Mouse (Mus musculus) neural tube, embryonic 15.5 days (tissue): ENCODE results near the gene Sstr2. TPM values are rescaled to one million over a fixed set of nuclear protein-coding genes. Genes with fewer than 3 reads are reported as not detected.

ENCODE experiments used
- ATAC-seq: fragments of 200-750 bp; cut with Nextera tagmentation; 2 replicates; pipeline ENCODE4 v1.8.0; 2017; ENCODE audit warnings: mild to moderate bottlenecking, moderate TSS enrichment, moderate library complexity; ENCODE audit not compliant: low FRiP score
- H3K27ac ChIP-seq: fragments of 300-500 bp; sonication (generic); replicated peaks from 2 replicates; pipeline ENCODE4 v1.5.1; 2015; ENCODE audit warnings: mild to moderate bottlenecking, inconsistent platforms
- H3K27me3 ChIP-seq: fragments of 300-500 bp; sonication (generic); replicated peaks from 2 replicates; pipeline ENCODE4 v1.6.1; 2015; ENCODE audit warnings: inconsistent platforms
- H3K36me3 ChIP-seq: fragments of 300-500 bp; sonication (generic); 2 replicates; pipeline ENCODE4 v1.6.1; 2015; ENCODE audit warnings: inconsistent platforms
- H3K4me1 ChIP-seq: fragments of 300-500 bp; sonication (generic); 2 replicates; pipeline ENCODE4 v1.6.1; 2015; ENCODE audit warnings: inconsistent platforms
- H3K4me2 ChIP-seq: fragments of 300-500 bp; sonication (generic); 2 replicates; pipeline ENCODE4 v1.6.1; 2015; ENCODE audit warnings: inconsistent platforms, mild to moderate bottlenecking, moderate library complexity
- H3K4me3 ChIP-seq: fragments of 300-500 bp; sonication (generic); replicated peaks from 2 replicates; pipeline ENCODE4 v1.5.1; 2015; ENCODE audit warnings: mild to moderate bottlenecking, inconsistent platforms
- H3K9ac ChIP-seq: fragments of 300-500 bp; sonication (generic); replicated peaks from 2 replicates; pipeline ENCODE4 v1.6.1; 2015; ENCODE audit warnings: mild to moderate bottlenecking, inconsistent platforms
- H3K9me3 ChIP-seq: fragments of 300-500 bp; sonication (generic); replicated peaks from 2 replicates; pipeline ENCODE4 v1.6.1; 2016; ENCODE audit warnings: inconsistent platforms
- WGBS: fragments of 180-500 bp; shearing (Covaris S2); methylation state at CpG from one replicate; pipeline ENCODE4 v1.1.7; 2015; ENCODE audit warnings: mixed read lengths; 5-methylcytosine and 5-hydroxymethylcytosine counted together
- polyA plus RNA-seq: library from polyadenylated mRNA; unstranded; fragments of >200 nt; fragmentation: Nextera tagmentation; extraction: Ambion mirVana; gene quantifications from 2 replicates; pipeline ENCODE4 v1.2.1, GENCODE M21; 2015

Gene Sstr2
- polyA plus RNA-seq, 1 experiment from 2014 or later: 11.6 TPM

DNA sequence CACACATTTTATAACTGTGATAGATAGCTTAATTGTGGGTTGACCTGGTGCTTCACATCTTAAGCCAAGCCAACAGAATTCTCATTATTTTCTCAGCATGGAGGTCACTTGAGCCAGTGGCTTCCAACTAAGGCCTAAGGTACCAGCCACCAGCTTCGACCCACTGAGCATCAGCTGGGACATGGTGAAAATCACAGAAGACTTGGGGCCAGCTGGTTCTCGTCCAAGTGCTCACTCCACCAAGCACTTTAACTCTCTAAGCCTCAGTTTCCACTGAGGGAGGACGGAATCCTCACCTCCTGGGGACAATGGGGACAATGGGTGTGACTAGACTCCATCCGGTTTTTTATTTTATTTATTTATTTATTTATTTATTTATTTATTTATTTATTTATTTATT is 2.9 kb downstream of the Sstr2 start:
- Histone ChIP-seq H3K4me3 (no peak overlapping the region), H3K27ac (no peak overlapping the region), H3K9me3 (no peaks in the 10 kb centered on the region), H3K4me1 (peaks cover 38% of the 10 kb centered on the region), H3K9ac (no peak overlapping the region), H3K36me3 (peaks cover 10% of the 10 kb centered on the region; the same call in 1 of the 2 replicates), H3K27me3 (0 out of 2 replicates have a peak, but pooled peaks cover 18% of the 10 kb centered on the region), H3K4me2 (no peak overlapping the region)
- no peak for ATAC-seq
- 87% methylated on average over 4 of the region's 4 CpGs for WGBS

DNA sequence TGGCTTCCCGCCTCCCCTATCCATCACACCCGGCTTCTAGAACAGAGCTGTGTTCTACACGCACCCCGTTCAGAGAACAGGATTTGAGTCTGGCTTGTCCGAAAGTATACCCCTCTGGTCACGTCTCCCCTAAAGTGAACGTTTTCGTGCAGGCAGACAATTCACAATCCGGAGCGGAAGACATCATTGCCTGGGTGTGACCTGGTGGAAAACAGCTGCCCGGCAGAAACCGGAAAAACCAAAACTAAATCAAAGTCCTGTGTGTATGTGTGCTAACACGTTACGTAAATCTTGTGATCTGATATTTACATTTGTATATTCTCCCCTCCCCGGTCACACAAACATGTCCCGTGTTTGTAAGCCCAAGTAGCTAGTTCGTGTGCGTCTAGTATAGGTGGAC is 6.3 kb downstream of the Sstr2 start:
- Histone ChIP-seq H3K9ac (no peak overlapping the region), H3K9me3 (no peaks in the 10 kb centered on the region), H3K36me3 (peaks cover 10% of the 10 kb centered on the region; the same call in 1 of the 2 replicates), H3K4me3 (no peak overlapping the region), H3K4me1 (peaks cover 5% of the 10 kb centered on the region), H3K27me3 (0 out of 2 replicates have a peak, but pooled peaks cover 10% of the 10 kb centered on the region), H3K4me2 (no peak overlapping the region), H3K27ac (no peak overlapping the region)
- no peak for ATAC-seq
- WGBS: 95% methylated on average over 18 of the region's 18 CpGs

DNA sequence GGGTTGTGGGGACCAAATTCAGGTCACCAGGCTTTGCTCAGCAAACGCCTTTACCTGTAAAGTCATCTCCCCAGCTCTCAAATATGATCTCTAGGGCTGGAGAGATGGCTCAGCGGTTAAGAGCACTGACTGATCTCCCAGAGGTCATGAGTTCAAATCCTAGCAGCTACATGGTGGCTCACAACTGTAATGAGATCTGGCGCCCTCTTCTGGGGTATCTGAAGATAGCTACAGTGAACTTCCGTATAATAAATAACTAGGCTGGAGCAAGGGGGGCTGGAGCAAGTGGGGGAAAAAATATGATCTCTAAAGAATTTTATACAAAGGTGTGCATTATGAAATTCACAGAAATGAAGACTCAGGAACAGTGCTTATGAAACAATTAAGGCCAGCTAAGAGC is 8.6 kb downstream of the Sstr2 start:
- H3K4me1 ChIP-seq: no peaks in the 10 kb centered on the region
- ATAC-seq: no peak
- 50% methylated on average over 4 of the region's 4 CpGs for WGBS
- H3K9me3 ChIP-seq: no peaks in the 10 kb centered on the region
- no peak overlapping the region for H3K4me3 ChIP-seq
- H3K36me3 ChIP-seq: peaks cover 10% of the 10 kb centered on the region; the same call in 1 of the 2 replicates
- no peaks in the 10 kb centered on the region for H3K27me3 ChIP-seq
- H3K4me2 ChIP-seq: no peak overlapping the region
- no peak overlapping the region for H3K27ac ChIP-seq
- no peak overlapping the region for H3K9ac ChIP-seq

DNA sequence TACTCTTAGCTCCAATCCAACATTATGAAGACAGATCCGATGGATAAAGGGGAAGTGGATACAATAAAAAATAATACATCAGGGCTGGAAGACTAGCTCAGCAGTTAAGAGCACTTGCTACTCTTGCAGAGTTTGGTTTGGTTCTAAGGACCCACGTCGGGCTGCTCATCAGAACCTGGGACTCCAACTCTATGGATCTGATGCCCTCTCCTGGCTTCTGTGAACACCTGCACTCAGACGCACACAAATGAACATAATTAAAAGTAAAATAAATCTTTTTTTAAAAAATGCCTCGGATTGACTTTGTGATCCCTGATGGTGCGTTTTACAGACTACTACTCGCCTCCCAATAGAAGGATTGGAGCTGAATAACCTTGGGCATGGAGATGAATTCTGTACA is 11.5 kb downstream of the Sstr2 start:
- WGBS: 65% methylated on average over 7 of the region's 7 CpGs
- no peak for ATAC-seq
- no peaks in the 10 kb centered on the region for H3K4me1 ChIP-seq
- no peak overlapping the region for H3K27ac ChIP-seq
- H3K4me3 ChIP-seq: no peak overlapping the region
- H3K4me2 ChIP-seq: no peak overlapping the region
- peaks cover 1% of the 10 kb centered on the region; the same call in 1 of the 2 replicates for H3K36me3 ChIP-seq
- no peak overlapping the region for H3K9ac ChIP-seq
- H3K27me3 ChIP-seq: no peaks in the 10 kb centered on the region
- H3K9me3 ChIP-seq: no peaks in the 10 kb centered on the region

DNA sequence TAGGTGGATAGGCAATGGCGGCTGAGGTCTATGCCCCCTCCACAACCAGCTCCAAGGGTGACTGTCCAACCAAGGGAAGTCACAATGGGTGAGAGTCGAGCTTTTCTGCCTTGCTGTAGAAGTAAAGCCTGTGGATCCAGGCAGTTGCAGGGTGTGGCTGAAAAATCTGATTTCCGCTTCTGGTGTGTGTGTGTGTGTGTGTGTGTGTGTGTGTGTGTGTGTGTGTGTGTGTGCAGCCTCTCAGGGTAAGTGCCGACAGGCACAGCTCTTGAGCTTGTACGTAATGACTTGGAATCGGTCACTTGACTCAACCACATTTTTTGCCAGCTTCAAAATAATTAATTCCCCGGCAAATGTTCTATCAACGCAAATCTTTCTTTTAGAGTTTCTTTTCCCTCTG is 12.2 kb downstream of the Sstr2 start:
- Histone ChIP-seq H3K27me3 (no peaks in the 10 kb centered on the region), H3K4me1 (no peaks in the 10 kb centered on the region), H3K9me3 (no peaks in the 10 kb centered on the region), H3K27ac (no peak overlapping the region), H3K9ac (no peak overlapping the region), H3K36me3 (no peaks in the 10 kb centered on the region), H3K4me2 (no peak overlapping the region), H3K4me3 (no peak overlapping the region)
- WGBS: 86% methylated on average over 8 of the region's 8 CpGs
- ATAC-seq: no peak

DNA sequence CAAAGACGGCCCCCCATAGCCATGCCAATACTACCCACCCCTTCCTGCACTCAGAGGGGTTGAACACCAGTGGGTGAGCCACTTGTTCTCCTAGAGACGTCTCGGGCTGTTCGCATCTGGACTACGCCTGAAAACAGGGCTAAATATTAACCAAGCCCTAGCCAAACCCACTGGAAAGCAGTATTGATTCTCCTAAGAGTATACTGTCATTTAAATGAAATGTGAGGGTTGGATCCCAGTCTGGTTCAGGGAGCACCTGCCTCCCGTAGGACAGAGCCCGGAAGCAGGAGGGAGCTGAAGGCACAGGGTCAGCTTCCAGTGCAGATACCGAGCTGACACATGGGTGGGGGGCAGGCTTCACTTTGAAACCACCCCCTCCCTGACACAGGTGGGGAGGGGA is 12.7 kb downstream of the Sstr2 start:
- Histone ChIP-seq H3K9ac (no peak overlapping the region), H3K36me3 (no peaks in the 10 kb centered on the region), H3K4me2 (no peak overlapping the region), H3K4me3 (no peak overlapping the region), H3K4me1 (no peaks in the 10 kb centered on the region), H3K27me3 (no peaks in the 10 kb centered on the region), H3K9me3 (no peaks in the 10 kb centered on the region), H3K27ac (no peak overlapping the region)
- whole genome bisulfite sequencing: 63% methylated on average over 8 of the region's 8 CpGs
- no peak for ATAC-seq

DNA sequence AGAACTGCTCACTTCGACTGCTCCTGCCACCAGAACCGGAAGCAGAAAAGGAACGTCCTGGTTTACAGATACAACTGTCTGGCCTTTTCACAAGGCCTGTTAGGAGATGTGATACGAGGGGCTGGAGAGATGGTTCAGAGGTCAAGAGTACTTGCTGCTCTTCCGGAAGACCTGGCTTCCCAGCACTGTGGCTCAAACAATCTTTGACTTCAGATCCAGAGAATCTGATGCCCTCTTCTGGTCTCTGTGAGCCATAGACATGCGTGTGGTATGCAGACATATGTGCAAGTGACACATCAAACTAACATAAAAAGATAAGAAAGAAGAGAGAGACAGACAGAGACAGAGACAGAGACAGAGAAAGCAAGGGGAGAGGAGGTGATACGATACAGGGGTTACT is 13.2 kb downstream of the Sstr2 start:
- H3K4me1 ChIP-seq: no peaks in the 10 kb centered on the region
- WGBS: 84% methylated on average over 7 of the region's 7 CpGs
- H3K4me3 ChIP-seq: no peak overlapping the region
- H3K27ac ChIP-seq: no peak overlapping the region
- H3K4me2 ChIP-seq: no peak overlapping the region
- no peak overlapping the region for H3K9ac ChIP-seq
- ATAC-seq: no peak
- no peaks in the 10 kb centered on the region for H3K9me3 ChIP-seq
- H3K27me3 ChIP-seq: no peaks in the 10 kb centered on the region
- no peaks in the 10 kb centered on the region for H3K36me3 ChIP-seq

DNA sequence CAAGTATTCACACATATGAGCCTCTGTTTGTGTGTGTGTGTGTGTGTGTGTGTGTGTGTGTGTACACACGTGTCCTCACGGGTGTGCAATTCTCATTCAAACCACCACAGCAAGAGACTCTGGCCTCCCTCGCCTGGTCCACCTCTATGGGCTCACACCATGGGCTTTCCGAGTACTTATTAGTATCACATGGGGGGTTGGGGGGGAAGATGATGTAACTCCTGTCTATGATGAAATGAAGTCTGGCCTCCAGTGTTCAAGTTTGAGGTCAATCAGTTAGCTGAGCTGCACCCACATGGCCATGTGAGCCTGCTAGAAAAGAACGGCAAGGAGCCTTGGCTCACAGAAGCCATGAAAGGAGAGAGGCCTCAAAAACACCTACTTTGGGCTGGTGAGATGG is 14.3 kb downstream of the Sstr2 start:
- H3K4me3 ChIP-seq: no peak overlapping the region
- no peak for ATAC-seq

DNA sequence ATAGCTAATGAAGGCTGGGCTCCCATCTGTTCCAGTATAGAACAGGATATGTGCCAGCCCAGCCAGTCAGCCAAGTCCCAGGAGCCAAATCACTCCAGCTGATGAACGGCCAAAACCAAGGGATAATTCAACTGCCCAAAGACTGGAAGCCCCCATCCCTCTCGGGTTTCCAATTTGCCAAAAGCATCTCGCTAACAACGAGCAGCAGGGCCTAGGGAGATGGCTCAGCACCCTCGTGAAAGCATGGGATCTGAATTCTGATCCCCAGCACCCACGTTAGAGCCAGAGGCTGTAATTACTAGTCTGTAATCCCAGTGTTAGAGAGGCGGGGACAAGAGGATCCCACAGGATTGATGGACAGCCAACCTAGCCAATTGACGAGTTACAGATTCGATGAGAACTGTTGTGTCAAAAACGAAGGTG is 15.6 kb downstream of the Sstr2 start:
- no peaks in the 10 kb centered on the region for H3K36me3 ChIP-seq
- H3K4me3 ChIP-seq: no peak overlapping the region
- no peak for ATAC-seq
- H3K27me3 ChIP-seq: no peaks in the 10 kb centered on the region
- H3K4me2 ChIP-seq: no peak overlapping the region
- H3K4me1 ChIP-seq: no peaks in the 10 kb centered on the region
- H3K9me3 ChIP-seq: no peaks in the 10 kb centered on the region
- no peak overlapping the region for H3K9ac ChIP-seq
- WGBS: 51% methylated on average over 10 of the region's 10 CpGs
- no peak overlapping the region for H3K27ac ChIP-seq

More for the DNA sequence above, 14.3 kb downstream of the Sstr2 start:
- H3K9me3 ChIP-seq: no peaks in the 10 kb centered on the region
- H3K4me2 ChIP-seq: no peak overlapping the region
- no peaks in the 10 kb centered on the region for H3K27me3 ChIP-seq
- no peaks in the 10 kb centered on the region for H3K4me1 ChIP-seq
- no peak overlapping the region for H3K9ac ChIP-seq
- 96% methylated on average over 5 of the region's 5 CpGs for WGBS
- no peaks in the 10 kb centered on the region for H3K36me3 ChIP-seq
- H3K27ac ChIP-seq: no peak overlapping the region

DNA sequence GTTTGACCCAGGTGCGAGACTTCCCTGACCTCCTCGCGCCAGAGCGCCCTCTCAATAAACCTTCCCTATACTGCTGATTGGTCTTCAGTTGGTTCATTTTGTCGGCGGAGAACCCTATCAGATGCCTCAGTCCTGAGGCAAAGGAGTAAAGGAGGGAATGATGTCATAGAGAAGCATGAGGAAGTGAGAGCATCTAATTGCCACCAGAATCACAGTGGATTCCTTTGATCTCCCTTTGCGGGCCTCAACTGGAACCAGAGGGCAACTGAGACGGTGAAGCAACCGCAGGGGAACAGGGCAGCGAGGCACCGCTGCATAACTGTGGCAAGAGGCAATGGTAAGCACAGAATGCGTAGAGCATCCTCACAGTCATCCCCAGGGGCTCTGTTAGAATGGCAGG is 19.5 kb downstream of the Sstr2 start:
- H3K4me1 ChIP-seq: no peaks in the 10 kb centered on the region
- H3K9me3 ChIP-seq: no peaks in the 10 kb centered on the region
- no peak overlapping the region for H3K4me2 ChIP-seq
- no peaks in the 10 kb centered on the region for H3K27me3 ChIP-seq
- H3K36me3 ChIP-seq: no peaks in the 10 kb centered on the region
- H3K4me3 ChIP-seq: no peak overlapping the region
- H3K9ac ChIP-seq: no peak overlapping the region
- ATAC-seq: no peak
- WGBS: 91% methylated on average over 12 of the region's 12 CpGs
- no peak overlapping the region for H3K27ac ChIP-seq

DNA sequence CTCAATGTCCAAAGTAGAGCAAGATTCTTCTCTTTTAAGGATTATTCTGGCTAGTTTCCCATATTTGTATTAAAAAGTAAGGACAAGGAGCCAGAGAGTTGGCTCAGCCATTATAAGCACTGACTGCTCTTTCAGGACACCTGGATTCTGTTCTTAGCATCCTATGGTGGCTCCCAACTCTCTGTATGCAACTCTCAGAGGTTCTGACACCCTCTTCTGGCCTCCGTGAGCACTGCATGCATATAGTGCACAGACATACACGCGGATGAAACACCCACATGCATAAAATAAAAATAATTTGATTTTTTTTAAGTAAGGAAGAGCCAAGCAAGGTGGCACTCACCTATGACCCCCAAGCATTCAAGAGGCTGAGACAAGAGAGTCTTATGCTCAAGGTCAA is 26.0 kb downstream of the Sstr2 start:
- no peak for ATAC-seq
- no peaks in the 10 kb centered on the region for H3K27me3 ChIP-seq
- H3K9ac ChIP-seq: no peak overlapping the region
- no peak overlapping the region for H3K4me3 ChIP-seq
- H3K4me1 ChIP-seq: peaks cover 14% of the 10 kb centered on the region
- H3K4me2 ChIP-seq: no peak overlapping the region
- H3K27ac ChIP-seq: no peak overlapping the region
- no peaks in the 10 kb centered on the region for H3K36me3 ChIP-seq
- 86% methylated on average over 3 of the region's 3 CpGs for WGBS
- H3K9me3 ChIP-seq: no peaks in the 10 kb centered on the region

DNA sequence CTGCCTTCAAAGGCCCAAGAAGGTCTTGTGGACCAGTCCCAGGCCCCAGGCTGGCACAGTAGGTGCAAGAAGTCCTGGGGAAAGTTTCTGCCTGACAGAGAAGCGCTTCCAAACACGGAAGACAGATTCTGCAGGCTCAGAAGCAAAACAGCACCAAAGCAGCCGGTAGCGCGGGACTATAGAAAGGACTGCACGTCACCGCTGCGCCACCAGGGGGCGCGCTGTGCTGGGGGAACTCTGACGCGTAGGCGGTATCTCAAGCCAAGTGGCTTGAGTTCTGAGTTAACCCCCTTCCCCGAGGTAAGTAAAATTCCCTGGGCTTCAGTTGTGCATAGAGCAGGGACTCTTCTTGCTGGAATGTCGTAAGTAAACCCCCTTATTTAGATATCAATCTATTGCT is 29.0 kb downstream of the Sstr2 start:
- no peak overlapping the region for H3K27ac ChIP-seq
- H3K27me3 ChIP-seq: no peaks in the 10 kb centered on the region
- peak overlapping the region; percentile 71; the same call in 1 of the 2 replicates for H3K4me2 ChIP-seq
- no peaks in the 10 kb centered on the region for H3K9me3 ChIP-seq
- WGBS: 3% methylated on average over 15 of the region's 15 CpGs
- H3K4me1 ChIP-seq: peaks cover 32% of the 10 kb centered on the region
- no peak overlapping the region for H3K4me3 ChIP-seq
- ATAC-seq: no peak
- no peak overlapping the region for H3K9ac ChIP-seq
- H3K36me3 ChIP-seq: peaks cover 15% of the 10 kb centered on the region
